Mouse (Mus musculus) subcutaneous adipose tissue, adult 2 months (tissue): ENCODE results near the gene Plxnb2. TPM values are rescaled to one million over a fixed set of nuclear protein-coding genes. Genes with fewer than 3 reads are reported as not detected.

Experiments used
- polyA plus RNA-seq: library from polyadenylated mRNA; depleted of rRNA; stranded (reverse); fragments of >200 nt; gene quantifications from 2 replicates; pipeline ENCODE4 v1.2.3, GENCODE M21; 2012; ENCODE audit warnings: low replicate concordance; rRNA removed

Gene Plxnb2
- 65.4 and 208 TPM in 2 replicates for polyA plus RNA-seq

DNA sequence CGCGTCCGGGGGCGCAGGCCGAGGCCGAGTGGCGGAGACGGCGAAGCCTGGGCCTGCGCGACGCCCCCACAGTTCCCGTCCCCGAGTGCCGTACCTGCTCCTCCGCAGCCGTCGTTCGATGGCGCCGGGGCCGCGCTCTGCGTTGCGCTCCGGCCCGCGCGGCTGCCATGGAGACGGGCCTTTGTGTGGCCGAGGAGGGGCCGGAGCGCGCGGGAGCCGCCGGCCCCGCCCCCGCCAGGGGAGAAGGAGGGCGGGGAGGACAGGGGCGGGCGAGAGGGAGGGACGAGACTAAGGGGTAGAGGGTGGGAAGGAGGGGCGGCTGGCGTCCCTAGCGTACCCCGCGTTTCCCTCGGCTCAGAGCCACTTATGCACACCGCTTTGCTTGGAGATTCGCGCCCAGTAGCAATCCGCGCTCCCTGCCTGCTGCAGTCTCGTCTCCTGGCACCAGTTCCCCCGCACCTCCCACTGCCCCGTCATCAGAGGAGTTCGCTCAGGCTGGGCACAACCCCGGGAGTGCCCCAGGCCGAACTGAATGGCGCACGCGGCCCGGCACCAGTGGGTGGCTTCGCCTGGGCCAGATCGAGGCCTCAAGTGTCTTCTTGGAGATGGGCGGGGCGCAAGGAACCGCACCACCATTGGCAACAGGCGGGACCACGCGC is at the start of gene Plxnb2:
TSS of gene Plxnb2 (minus strand) at position 218 of the 659 bp plus-strand sequence.

DNA sequence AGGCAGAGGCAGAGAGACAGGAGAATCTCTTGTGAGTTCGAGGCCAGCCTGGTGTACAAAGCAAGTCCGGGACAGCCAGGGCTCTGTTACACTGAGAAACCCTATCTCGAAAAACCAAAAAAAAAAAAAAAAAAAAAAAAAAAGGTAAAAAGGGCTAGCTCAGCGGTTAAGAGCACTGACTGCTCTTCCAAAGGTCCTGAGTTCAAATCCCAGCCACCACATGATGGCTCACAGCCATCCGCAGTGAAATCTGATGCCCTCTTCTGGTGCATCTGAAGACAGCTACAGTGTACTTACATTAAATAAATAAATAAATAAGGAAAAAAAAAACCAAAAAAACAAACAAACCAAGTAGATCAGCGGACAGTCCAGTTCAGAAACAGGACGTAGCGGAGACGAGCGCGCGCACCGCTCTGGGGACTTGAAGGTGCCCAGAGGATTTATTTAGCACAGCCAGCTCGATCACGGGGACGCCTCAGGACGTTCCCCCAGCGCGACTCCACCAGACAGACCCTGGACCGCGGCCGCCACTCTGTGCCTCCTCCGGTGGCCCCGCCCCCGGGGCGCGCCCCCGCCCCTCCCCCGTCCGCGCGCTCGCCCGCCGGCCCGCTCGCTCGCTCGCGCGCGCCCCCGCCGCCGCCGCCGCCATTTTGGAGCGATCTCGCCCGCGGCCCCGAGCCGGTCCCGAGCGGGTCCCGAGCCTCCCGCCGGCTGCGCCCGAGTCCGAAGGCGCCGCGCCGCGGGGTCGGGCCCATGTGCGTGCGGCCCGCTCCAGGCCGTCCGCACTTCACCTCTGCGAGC is 30.5 kb upstream of the Plxnb2 start, which contains the start of gene Ppp6r2:
TSS of gene Ppp6r2 (plus strand) at position 639 of the 801 bp plus-strand sequence.

DNA sequence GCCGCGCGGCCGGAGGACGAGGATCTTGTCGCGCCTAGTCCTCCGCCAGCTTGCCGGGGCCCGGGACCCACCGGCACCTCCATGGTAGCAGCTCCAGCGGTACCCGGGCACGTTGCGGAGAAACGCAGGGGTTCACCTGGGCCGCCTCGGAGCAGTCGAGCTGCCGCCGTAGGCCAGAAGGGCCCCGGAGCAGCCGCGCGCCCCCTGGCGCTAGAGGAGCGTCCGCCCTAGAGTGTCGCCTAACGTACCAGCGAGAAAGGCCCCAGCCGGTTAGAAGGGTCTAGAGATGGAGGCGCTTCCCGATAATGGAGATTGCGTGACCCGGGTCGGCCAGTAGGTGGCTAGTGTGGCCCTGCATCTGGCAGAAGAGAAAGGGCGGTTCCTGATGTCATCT is 15.7 kb upstream of the Plxnb2 start, which contains the start of gene Dennd6b:
TSS of gene Dennd6b (minus strand) at position 184 of the 394 bp plus-strand sequence.

GRCm38 (mm10) chr15:89149271-89150040 is 31.1 kb downstream of the Plxnb2 start, which contains the start of gene Mapk11:
Mapk11 (minus strand) TSS chr15:89149628.

GRCm38 (mm10) chr15:89140659-89141252 is 39.8 kb downstream of the Plxnb2 start, which contains the start of gene Mapk12:
Mapk12 (minus strand) TSS chr15:89140703.

DNA sequence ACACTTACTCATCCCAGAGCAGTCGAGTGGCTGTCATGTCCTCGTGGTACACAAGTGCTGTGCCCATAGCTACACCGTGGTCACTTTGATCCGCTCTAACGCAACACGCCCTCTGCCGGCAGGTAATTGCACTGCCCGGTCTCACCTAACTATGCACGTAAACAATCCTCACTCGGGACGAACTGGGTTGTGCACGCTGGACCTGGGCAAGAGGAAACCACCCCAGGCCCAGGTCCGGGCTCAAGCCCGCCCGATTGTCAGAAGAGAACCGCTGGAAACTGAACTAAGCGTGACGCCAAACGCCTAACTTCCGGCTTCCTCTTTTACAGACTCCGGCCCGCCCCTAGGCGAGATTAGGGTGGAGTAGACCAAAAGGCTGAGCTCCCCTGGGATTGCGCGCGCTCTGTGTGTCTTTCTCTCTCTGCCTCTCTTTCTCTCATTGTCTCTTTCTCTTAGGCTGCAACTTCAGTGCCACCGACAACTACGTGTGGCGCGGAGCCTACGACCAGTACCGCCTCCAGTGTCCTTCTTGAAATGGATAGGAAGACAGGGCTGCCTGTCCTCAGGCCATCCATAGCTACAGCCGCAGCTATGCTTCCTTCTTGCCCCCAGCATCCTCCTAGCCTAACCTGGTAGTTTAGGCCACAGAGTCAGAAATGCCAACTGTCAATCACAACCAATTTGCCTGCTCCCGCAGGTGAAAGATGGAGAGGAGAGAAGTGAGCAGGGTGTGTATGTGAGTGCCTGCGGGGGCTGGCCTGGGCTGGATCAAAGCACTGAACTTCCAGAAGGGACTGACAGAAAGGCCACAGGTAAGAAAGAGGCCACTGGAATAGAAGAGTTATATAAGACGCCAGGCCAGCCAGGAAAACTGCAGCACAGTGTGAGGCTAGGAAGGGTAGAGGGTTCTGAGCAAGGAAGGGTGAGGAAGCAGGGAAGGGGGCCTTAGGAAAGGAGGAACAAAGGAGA is 51.9 kb downstream of the Plxnb2 start, which contains the start of gene Hdac10:
TSS of gene Hdac10 (minus strand) at position 319 of the 969 bp plus-strand sequence.

GRCm38 (mm10) chr15:89122649-89123366 is 57.8 kb downstream of the Plxnb2 start, which contains the start of gene Tubgcp6:
Tubgcp6 (minus strand) TSS chr15:89123112.

Other genes starting within 250 kb of the Plxnb2 start
- gene Ttll8, start 226.4 kb downstream of the Plxnb2 start, polyA plus RNA-seq, result not detected in 2 replicates
- 0.17 TPM in 1 of 2 replicates, not detected in the other for gene Mlc1, start 201.8 kb downstream of the Plxnb2 start, polyA plus RNA-seq
- not detected in 2 replicates for gene Mov10l1, start 197.9 kb downstream of the Plxnb2 start, polyA plus RNA-seq
- gene Panx2, start 121.1 kb downstream of the Plxnb2 start, polyA plus RNA-seq, result 0.33 TPM in 1 of 2 replicates, not detected in the other
- gene Trabd, start 105.7 kb downstream of the Plxnb2 start, polyA plus RNA-seq, result 33.3 and 53.5 TPM in 2 replicates
- 40.9 and 49.5 TPM in 2 replicates for gene Selenoo, start 91.7 kb downstream of the Plxnb2 start, polyA plus RNA-seq
- 27.8 and 39.6 TPM in 2 replicates for gene Tubgcp6, start 57.7 kb downstream of the Plxnb2 start, polyA plus RNA-seq
- gene Hdac10, start 52.1 kb downstream of the Plxnb2 start, polyA plus RNA-seq, result 41.7 and 54.8 TPM in 2 replicates
- 18.6 and 31.5 TPM in 2 replicates for gene Mapk12, start 40.1 kb downstream of the Plxnb2 start, polyA plus RNA-seq
- gene Mapk11, start 31.2 kb downstream of the Plxnb2 start, polyA plus RNA-seq, result 11.1 and 14.2 TPM in 2 replicates
- 12.7 and 21.1 TPM in 2 replicates for gene Dennd6b, start 15.7 kb upstream of the Plxnb2 start, polyA plus RNA-seq
- 60.4 and 149 TPM in 2 replicates for gene Ppp6r2, start 30.8 kb upstream of the Plxnb2 start, polyA plus RNA-seq
- 169 and 209 TPM in 2 replicates for gene Sbf1, start 134.5 kb upstream of the Plxnb2 start, polyA plus RNA-seq
- 0.18 TPM in 1 of 2 replicates, not detected in the other for gene Adm2, start 141.9 kb upstream of the Plxnb2 start, polyA plus RNA-seq
- gene Miox, start 153.6 kb upstream of the Plxnb2 start, polyA plus RNA-seq, result not detected in 2 replicates
- 49.7 and 68.9 TPM in 2 replicates for gene Lmf2, start 174.9 kb upstream of the Plxnb2 start, polyA plus RNA-seq
- 111 and 131 TPM in 2 replicates for gene Ncaph2, start 174.9 kb upstream of the Plxnb2 start, polyA plus RNA-seq
- gene Sco2, start 193.1 kb upstream of the Plxnb2 start, polyA plus RNA-seq, result 31.0 and 49.1 TPM in 2 replicates
- 2.2 and 2.5 TPM in 2 replicates for gene Tymp, start 196.3 kb upstream of the Plxnb2 start, polyA plus RNA-seq
- 3.5 and 8.1 TPM in 2 replicates for gene Odf3b, start 198.5 kb upstream of the Plxnb2 start, polyA plus RNA-seq
- not detected in 2 replicates for gene Klhdc7b, start 204.1 kb upstream of the Plxnb2 start, polyA plus RNA-seq
- not detected in 2 replicates for gene Syce3, start 229.7 kb upstream of the Plxnb2 start, polyA plus RNA-seq
- 23.9 and 81.0 TPM in 2 replicates for gene Cpt1b, start 245.1 kb upstream of the Plxnb2 start, polyA plus RNA-seq
- 1.1 and 1.2 TPM in 2 replicates for gene C730034F03Rik, start 248.8 kb upstream of the Plxnb2 start, polyA plus RNA-seq
- 0.53 TPM in 1 of 2 replicates, not detected in the other for gene Gm44502, start 248.9 kb upstream of the Plxnb2 start, polyA plus RNA-seq
- gene Chkb, start 249.1 kb upstream of the Plxnb2 start, polyA plus RNA-seq, result 74.5 and 84.9 TPM in 2 replicates